Mouse (Mus musculus) G1E (cell line): ENCODE data around the gene Car7. TPM values are rescaled to one million over a fixed set of nuclear protein-coding genes. Genes with fewer than 3 reads are reported as not detected.

Experiments used
- ATAC-seq: 2 replicates; pipeline ENCODE4 v1.8.0; 2016; ENCODE audit warnings: mild to moderate bottlenecking; ENCODE audit not compliant: insufficient number of reproducible peaks, poor library complexity, low FRiP score, severe bottlenecking; ENCODE audit errors: extremely low read depth
- DNase-seq: peaks from one replicate; pipeline ENCODE4 v3.0.0; 2012; ENCODE audit warnings: low spot score
- H3K27me3 ChIP-seq: 2 replicates; pipeline ENCODE4 v1.6.1; 2012; ENCODE audit warnings: mild to moderate bottlenecking, low read length, inconsistent platforms; ENCODE audit not compliant: insufficient read depth
- H3K36me3 ChIP-seq: replicated peaks from 2 replicates; pipeline ENCODE3; 2012; ENCODE audit warnings: mild to moderate bottlenecking, inconsistent platforms
- H3K4me1 ChIP-seq: 2 replicates; pipeline ENCODE4 v1.6.1; 2012; ENCODE audit warnings: low read depth, low read length, inconsistent platforms, mixed read lengths; ENCODE audit not compliant: insufficient read depth
- H3K4me3 ChIP-seq: 2 replicates; pipeline ENCODE4 v1.5.1; 2012; ENCODE audit warnings: low read depth, mild to moderate bottlenecking, inconsistent platforms, low read length, moderate library complexity, mixed read lengths
- H3K9me3 ChIP-seq: replicated peaks from 2 replicates; pipeline ENCODE4 v1.6.1; 2012; ENCODE audit warnings: inconsistent platforms
- CTCF ChIP-seq: IDR thresholded peaks from 2 replicates; pipeline ENCODE4 v1.5.1; 2012; ENCODE audit warnings: low read depth, low read length, inconsistent platforms, mixed read lengths
- GATA1 ChIP-seq: IDR thresholded peaks from 2 replicates; pipeline ENCODE4 v1.6.1; 2012; ENCODE audit warnings: borderline replicate concordance, low read length, inconsistent platforms, mixed read lengths
- GATA2 ChIP-seq: IDR thresholded peaks from 2 replicates; pipeline ENCODE4 v1.6.1; 2012; ENCODE audit warnings: low read depth, low read length, inconsistent platforms, borderline replicate concordance
- POLR2AphosphoS5 ChIP-seq: IDR thresholded peaks from 2 replicates; pipeline ENCODE4 v1.6.1; 2012; ENCODE audit warnings: low read depth, low read length, inconsistent platforms; ENCODE audit not compliant: insufficient replicate concordance
- TAL1 ChIP-seq: conservative IDR thresholded peaks from 2 replicates; pipeline ENCODE4 v1.6.1; 2012; ENCODE audit warnings: low read depth, low read length, inconsistent platforms, mixed read lengths
- polyA plus RNA-seq: library from polyadenylated mRNA; stranded (reverse); fragments of >175 nt; gene quantifications from 2 replicates; pipeline ENCODE4 v1.2.3, GENCODE M21; 2012
- total RNA-seq, 2 experiments: library from RNA; stranded (forward) in 1 of 2; stranded (reverse) in 1 of 2; fragments of 200-1000 nt in 1 of 2; fragments of >200 nt in 1 of 2; fragmentation: Nextera tagmentation in 1 of 2; gene quantifications; 2 replicates each; pipeline ENCODE4 v1.2.3; 2014 to 2017

Car7 gene
- total and polyA plus RNA-seq, 3 experiments, result 0.29 to 3.4 (median 0.76) TPM

DNA sequence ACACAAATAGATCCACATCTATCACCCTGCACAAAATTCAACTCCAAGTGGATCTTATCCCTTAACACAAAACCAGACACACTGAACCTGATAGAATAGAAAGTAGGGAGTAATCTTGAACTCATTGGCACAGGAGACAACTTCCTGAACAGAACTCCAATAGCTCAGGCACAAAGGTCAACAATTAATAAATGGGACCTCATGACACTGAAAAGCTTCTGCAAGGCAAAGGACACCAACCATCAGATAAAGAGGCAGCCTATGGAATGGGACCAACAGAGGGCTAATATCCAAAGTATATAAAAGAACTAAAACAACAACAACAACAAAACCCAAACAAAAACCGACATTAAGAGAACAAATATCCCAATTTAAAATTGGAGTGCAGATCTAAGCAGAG lies 50.0 kb downstream of the Car7 start:
- Histone ChIP-seq H3K4me3 (no peak overlapping the region), H3K27me3 (no peaks in the 10 kb centered on the region), H3K36me3 (no peaks in the 10 kb centered on the region), H3K9me3 (0 out of 2 replicates have a peak, but pooled peaks cover 2% of the 10 kb centered on the region), H3K4me1 (peaks cover 1% of the 10 kb centered on the region; the same call in 1 of the 2 replicates)
- TF ChIP-seq POLR2AphosphoS5 (no peak), GATA2 (no peak), CTCF (no peak), GATA1 (no peak), TAL1 (no peak)
- DNase-seq, result no peak
- ATAC-seq, result no peak

GRCm38 (mm10) chr8:104590284-104590683 lies 55.8 kb downstream of the Car7 start:
- ATAC-seq, result no peak
- TF ChIP-seq GATA2, result no peak
- no peak for TF ChIP-seq CTCF
- TF ChIP-seq TAL1, result no peak
- no peak for TF ChIP-seq GATA1
- no peak for TF ChIP-seq POLR2AphosphoS5
- Histone ChIP-seq H3K4me3 (no peak overlapping the region), H3K4me1 (peaks cover 51% of the 10 kb centered on the region), H3K36me3 (peaks cover 29% of the 10 kb centered on the region), H3K27me3 (no peaks in the 10 kb centered on the region), H3K9me3 (no peaks in the 10 kb centered on the region)
- no peak for DNase-seq

- DNase-seq (peak; percentile 97), ATAC-seq (peak; percentile 93)
- Histone ChIP-seq H3K27me3 (no peaks in the 10 kb centered on the region), H3K9me3 (no peaks in the 10 kb centered on the region), H3K4me3 (peak within 1 kb of the TSS; percentile 84), H3K4me1 (peaks cover 59% of the 10 kb centered on the region), H3K36me3 (peaks cover 36% of the 10 kb centered on the region)
- TF ChIP-seq GATA1, result no peak
- no peak for TF ChIP-seq TAL1
- no peak for TF ChIP-seq CTCF
- no peak for TF ChIP-seq GATA2
- no peak for TF ChIP-seq POLR2AphosphoS5
Observed at GRCm38 (mm10) chr8:104591133-104591834, 56.8 kb downstream of the Car7 start, which contains the start of gene Pdp2. TSS of gene Pdp2 (plus strand) at chr8:104591451.

GRCm38 (mm10) chr8:104591856-104592255 lies 57.4 kb downstream of the Car7 start:
- H3K4me3 ChIP-seq, result peak overlapping the region; percentile 84
- no peaks in the 10 kb centered on the region for H3K27me3 ChIP-seq
- ATAC-seq (no peak), DNase-seq (no peak)
- peaks cover 42% of the 10 kb centered on the region for H3K36me3 ChIP-seq
- TF ChIP-seq POLR2AphosphoS5 (no peak), GATA2 (no peak), GATA1 (no peak), TAL1 (no peak), CTCF (no peak)
- no peaks in the 10 kb centered on the region for H3K9me3 ChIP-seq
- H3K4me1 ChIP-seq, result peaks cover 64% of the 10 kb centered on the region

GRCm38 (mm10) chr8:104592566-104592965 lies 58.1 kb downstream of the Car7 start:
- Histone ChIP-seq H3K4me1 (peaks cover 67% of the 10 kb centered on the region), H3K4me3 (peak overlapping the region; percentile 84; the same call in 1 of the 2 replicates), H3K36me3 (peaks cover 48% of the 10 kb centered on the region), H3K27me3 (no peaks in the 10 kb centered on the region), H3K9me3 (no peaks in the 10 kb centered on the region)
- TF ChIP-seq GATA2 (no peak), TAL1 (no peak), GATA1 (no peak), CTCF (no peak)
- DNase-seq (no peak), ATAC-seq (no peak)

- ATAC-seq, result no peak
- TF ChIP-seq GATA1, result no peak
- TF ChIP-seq GATA2, result no peak
- no peak for TF ChIP-seq POLR2AphosphoS5
- no peak for TF ChIP-seq TAL1
- no peak for TF ChIP-seq CTCF
- H3K9me3 ChIP-seq, result no peaks in the 10 kb centered on the region
- DNase-seq, result no peak
- H3K36me3 ChIP-seq, result peaks cover 59% of the 10 kb centered on the region
- no peaks in the 10 kb centered on the region for H3K27me3 ChIP-seq
- H3K4me3 ChIP-seq, result no peak overlapping the region
- peaks cover 72% of the 10 kb centered on the region for H3K4me1 ChIP-seq
Observed at GRCm38 (mm10) chr8:104593536-104594325, 59.2 kb downstream of the Car7 start.
